Mouse (Mus musculus): ENCODE measurements around the gene Yars. TPM values are rescaled to one million over a fixed set of nuclear protein-coding genes. Genes with fewer than 3 reads are reported as not detected.
A peak's percentile ranks its signal among the peaks of the same experiment; 100 is the strongest.

Gene Yars
- total RNA-seq, 2 experiments from 2014 or later = 87.4 to 93.1 TPM

- DNase-seq (ENCODE audit: extremely low spot score in 1 of 2, low spot score in 2 of 2) = peak; percentile 32 to 59
- no peak for TF ChIP-seq CTCF (IDR thresholded peaks at IDR 0.05)
- intact Hi-C loops (cut with DNase I) = loop anchor here (1.0 to 5.0 kb wide), 3 partner anchors 25 to 119 kb away; no protein-coding TSS in a partner anchor
- H3K4me3 ChIP-seq = no peak overlapping the region
- peak overlapping the region; percentile 76 for H3K27ac ChIP-seq
Measured at GRCm38 (mm10) chr4:129263225-129264021, 73.9 kb downstream of the Yars start.

GRCm38 (mm10) chr4:129266191-129266590 is 76.6 kb downstream of the Yars start:
- TF ChIP-seq CTCF (IDR thresholded peaks at IDR 0.05) = no peak
- intact Hi-C loops (cut with DNase I) = no loop called here

GRCm38 (mm10) chr4:129266821-129267220 is 77.3 kb downstream of the Yars start:
- no peak overlapping the region for H3K4me3 ChIP-seq
- no peak for TF ChIP-seq CTCF (IDR thresholded peaks at IDR 0.05)
- intact Hi-C loops (cut with DNase I) = no loop called here
- no peak overlapping the region for H3K27ac ChIP-seq
- DNase-seq (ENCODE audit: extremely low spot score in 1 of 2, low spot score in 2 of 2) = no peak

More at GRCm38 (mm10) chr4:129266191-129266590, 76.6 kb downstream of the Yars start:
- no peak for DNase-seq (ENCODE audit: extremely low spot score in 1 of 2, low spot score in 2 of 2)
- Histone ChIP-seq H3K27ac (no peak overlapping the region), H3K4me3 (no peak overlapping the region)

- Histone ChIP-seq H3K27ac (no peak overlapping the region), H3K4me3 (no peak overlapping the region)
- TF ChIP-seq CTCF (IDR thresholded peaks at IDR 0.05) = no peak
- DNase-seq (ENCODE audit: extremely low spot score in 1 of 2, low spot score in 2 of 2) = no peak
- intact Hi-C loops (cut with DNase I) = no loop called here
Measured at GRCm38 (mm10) chr4:129268698-129269097, 79.1 kb downstream of the Yars start.

Other genes starting within 250 kb of the Yars start
- gene Azin2, start 227.3 kb upstream of the Yars start, total RNA-seq (2021) = 10 to 100 TPM; 45.2 to 53.2 TPM
- 10 to 100 TPM; 25.7 to 30.4 TPM for gene Ak2, start 197.8 kb upstream of the Yars start, total RNA-seq (2021)
- 10 to 100 TPM; 52.6 to 57.7 TPM for gene Rnf19b, start 131.5 kb upstream of the Yars start, total RNA-seq (2021)
- gene Tmem54, start 84.2 kb upstream of the Yars start, total RNA-seq (2021) = not detected
- gene Hpca, start 67.7 kb upstream of the Yars start, total RNA-seq (2021) = 100 to 1,000 TPM; 650 to 692 TPM
- gene Fndc5, start 52.8 kb upstream of the Yars start, total RNA-seq (2021) = 10 to 100 TPM; 54.0 to 58.1 TPM
- 10 to 100 TPM; 33.9 to 34.5 TPM for gene S100pbp, start within 50 bp of the Yars start, total RNA-seq (2021)
- 10 to 100 TPM; 22.5 to 25.9 TPM for gene C77080, start 71.6 kb downstream of the Yars start, total RNA-seq (2021)
- 1 to 10 TPM; 1.8 to 2.2 TPM for gene Sync, start 97.9 kb downstream of the Yars start, total RNA-seq (2021)
- 100 to 1,000 TPM; 115 to 123 TPM for gene Rbbp4, start 145.6 kb downstream of the Yars start, total RNA-seq (2021)
- gene Zbtb8os, start 145.9 kb downstream of the Yars start, total RNA-seq (2021) = 10 to 100 TPM; 29.4 to 30.1 TPM
- gene Zbtb8a, start 188.4 kb downstream of the Yars start, total RNA-seq (2021) = 1 to 10 TPM; 5.1 to 5.8 TPM